Mouse (Mus musculus): ENCODE measurements around the gene Dnaja2. TPM values are rescaled to one million over a fixed set of nuclear protein-coding genes. Genes with fewer than 3 reads are reported as not detected.

Dnaja2 gene
- total RNA-seq, 4 experiments from 2014 or later = 185 to 251 (median 205) TPM

DNA sequence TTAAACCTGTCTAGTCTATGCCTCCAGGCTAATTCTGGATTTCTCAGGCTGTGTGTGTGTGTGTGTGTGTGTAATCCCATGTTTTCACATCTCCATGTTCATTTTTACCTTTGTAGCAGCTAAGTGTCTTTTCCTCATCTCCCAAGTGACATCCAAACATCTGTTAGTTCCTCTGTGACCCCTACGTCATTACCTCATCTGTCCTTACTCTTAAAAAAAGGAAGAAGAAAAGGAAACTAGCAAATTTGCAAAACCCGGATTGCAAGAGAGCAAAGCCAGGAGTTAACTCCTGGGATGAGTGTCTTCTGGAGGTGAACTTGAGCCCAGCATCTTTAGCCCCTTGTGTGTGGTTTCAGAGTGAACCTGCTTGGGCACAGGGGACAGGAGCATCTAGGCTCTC lies 52.8 kb downstream of the Dnaja2 start:
- no peak for DNase-seq (ENCODE audit: low spot score in 2 of 2)

DNA sequence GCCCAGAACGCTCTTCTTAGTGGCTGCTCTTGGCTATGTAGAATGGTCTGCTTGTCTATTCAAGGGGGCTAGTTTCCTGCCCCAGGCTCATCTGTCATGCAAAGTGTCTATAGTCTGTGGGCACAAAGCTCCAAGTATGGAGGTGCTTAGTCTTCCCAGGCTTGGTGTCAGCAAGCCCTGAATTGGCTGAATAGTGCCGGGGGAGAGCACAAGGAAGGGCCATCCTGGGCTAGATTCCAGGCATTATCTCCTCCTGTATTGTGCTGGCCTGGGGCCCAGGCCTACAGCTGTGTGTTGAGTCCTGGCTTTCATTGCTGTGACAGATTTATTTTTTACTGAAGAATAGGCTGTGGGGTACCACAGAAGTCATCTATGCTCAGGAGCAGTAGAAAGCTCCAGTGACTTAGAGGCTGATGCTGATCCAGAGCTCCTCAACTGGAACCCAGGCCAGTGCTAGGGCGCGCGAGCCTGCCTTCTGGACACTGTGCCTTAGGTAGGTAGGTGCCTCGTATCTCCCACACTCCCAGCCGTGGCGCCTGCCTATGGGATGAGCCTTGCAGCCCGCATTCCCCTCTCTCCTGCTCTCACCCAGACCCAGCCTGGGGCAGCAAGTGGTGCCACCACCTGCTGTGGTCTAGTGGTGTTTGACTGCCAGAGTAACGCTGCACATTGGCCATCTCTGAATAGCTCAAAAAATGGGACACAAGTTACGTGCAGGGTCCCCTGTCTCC lies 54.0 kb downstream of the Dnaja2 start:
- no peak for DNase-seq (ENCODE audit: low spot score in 2 of 2)

DNA sequence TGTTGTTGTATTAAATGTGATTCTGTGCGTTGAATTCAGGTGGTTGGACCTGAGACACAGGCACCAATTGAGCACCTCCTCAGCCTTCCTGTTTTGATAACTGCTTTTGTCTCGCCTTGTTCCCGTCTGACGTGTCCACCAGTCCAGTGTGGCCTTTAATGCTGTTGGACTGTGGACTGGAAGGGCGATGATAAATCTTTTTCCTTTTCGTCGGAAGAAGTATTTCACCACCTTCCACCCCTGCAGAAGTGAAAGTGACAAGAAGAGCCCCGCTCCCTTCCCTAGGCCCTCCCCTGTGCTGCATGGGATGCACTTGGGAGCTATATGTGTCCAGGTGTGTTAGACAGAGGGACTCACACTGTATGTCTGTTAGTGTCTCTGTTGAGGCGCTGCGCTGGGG lies 54.7 kb downstream of the Dnaja2 start:
- no peak for DNase-seq (ENCODE audit: low spot score in 2 of 2)

DNA sequence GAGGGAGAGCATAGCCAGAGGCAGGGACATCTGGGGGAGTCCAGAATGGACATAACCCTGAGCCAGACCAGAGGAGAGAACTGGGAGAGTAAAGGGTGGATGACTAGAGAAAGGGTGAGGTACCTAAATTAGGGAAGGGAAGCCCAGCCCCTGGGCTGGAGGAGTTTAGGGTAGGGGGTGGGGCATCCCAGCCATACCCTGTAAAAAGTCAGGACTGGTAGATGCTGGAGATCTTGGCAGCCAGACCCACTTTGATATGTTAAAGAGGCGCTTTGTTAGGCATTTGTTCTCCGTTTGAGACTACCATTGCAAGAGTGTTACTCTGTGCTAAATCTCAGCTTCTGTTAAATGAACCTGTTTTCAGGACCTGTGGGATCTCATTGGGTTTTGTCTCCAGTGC lies 56.6 kb downstream of the Dnaja2 start:
- no peak for DNase-seq (ENCODE audit: low spot score in 2 of 2)

DNA sequence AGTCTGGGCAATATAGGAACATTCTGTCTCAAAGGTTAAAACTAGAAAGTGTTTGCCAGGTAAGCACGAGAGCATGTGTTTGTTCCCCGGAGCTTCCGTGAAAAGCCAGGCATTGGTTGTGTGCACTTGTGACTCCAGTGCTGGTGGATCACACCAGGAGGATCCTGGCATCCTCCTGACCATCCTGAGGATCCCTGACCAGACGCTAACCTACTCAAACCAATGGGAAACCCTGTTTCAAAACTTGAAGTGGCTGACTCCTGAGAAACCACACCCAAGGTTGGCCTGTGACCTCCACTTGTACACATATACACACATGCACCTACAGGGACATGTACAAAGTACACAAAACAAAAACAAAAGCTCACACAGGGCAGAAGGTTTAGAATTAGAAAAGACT lies 58.4 kb downstream of the Dnaja2 start:
- no peak for DNase-seq (ENCODE audit: low spot score in 2 of 2)

DNA sequence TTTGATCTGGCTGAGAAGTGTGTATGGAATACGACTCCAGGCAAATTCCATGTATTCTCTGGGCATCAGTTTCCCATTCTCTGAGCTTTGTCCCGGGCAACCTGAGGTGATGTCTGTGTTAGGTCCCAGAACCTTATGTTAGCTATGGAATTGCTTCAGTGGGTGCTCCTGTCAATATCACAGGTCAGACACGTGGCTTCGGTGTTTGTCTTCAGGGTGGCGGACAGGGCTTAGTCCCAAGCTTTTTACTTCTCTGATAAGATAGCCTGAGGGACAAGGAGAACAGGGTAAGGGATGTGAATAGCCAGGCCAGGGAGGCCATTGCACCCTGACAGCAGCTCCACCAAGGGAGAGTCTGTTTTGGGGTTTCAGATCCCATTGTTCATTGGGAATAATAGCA lies 59.0 kb downstream of the Dnaja2 start:
- DNase-seq (ENCODE audit: low spot score in 2 of 2) = no peak

DNA sequence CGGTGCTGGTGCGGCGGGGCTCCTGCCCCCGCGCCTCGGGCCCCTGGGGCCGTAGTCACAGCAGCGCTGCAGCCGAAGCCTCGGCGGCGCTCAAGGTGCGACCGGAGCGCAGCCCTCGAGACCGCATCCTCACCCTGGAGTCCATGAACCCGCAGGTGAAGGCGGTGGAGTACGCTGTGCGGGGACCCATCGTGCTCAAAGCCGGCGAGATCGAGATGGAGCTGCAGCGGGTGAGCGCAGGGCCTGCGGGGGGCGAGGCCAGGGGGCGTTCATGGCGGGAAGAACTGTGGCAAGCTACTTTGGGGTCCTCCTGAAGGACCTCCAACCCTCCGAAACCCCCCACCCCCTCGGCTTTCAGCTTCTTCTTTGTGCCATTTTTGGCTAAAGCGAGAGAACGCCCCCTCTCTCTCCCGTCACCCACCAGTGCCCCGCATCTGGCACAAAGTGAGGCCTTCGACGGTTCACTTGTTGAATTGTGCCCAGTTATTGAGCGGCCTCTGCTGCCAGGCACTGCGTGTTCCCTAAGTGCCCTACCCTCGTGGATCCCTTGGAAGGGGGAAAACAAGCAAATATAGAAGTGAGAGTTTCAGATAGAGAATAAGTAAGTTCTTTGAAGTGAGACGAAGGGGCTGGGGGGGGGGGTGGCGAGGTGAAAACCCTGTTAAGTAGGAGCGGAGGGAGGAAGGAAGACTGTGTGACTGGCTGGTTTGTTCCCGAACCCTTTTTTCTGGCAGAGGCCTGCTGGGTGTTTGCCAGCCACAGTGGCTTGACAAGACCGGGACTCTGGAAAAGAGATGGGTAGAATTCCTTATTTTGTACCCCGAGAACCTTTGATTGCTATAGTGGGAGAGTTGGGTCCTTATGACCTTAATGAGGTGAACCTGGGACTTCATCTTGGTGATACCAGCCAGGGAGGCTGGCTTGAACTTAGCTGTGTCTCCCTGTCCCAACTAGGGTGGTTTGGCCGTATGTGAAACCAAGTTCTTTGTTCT lies 61.9 kb downstream of the Dnaja2 start:
- DNase-seq (ENCODE audit: low spot score in 2 of 2) = no peak

DNA sequence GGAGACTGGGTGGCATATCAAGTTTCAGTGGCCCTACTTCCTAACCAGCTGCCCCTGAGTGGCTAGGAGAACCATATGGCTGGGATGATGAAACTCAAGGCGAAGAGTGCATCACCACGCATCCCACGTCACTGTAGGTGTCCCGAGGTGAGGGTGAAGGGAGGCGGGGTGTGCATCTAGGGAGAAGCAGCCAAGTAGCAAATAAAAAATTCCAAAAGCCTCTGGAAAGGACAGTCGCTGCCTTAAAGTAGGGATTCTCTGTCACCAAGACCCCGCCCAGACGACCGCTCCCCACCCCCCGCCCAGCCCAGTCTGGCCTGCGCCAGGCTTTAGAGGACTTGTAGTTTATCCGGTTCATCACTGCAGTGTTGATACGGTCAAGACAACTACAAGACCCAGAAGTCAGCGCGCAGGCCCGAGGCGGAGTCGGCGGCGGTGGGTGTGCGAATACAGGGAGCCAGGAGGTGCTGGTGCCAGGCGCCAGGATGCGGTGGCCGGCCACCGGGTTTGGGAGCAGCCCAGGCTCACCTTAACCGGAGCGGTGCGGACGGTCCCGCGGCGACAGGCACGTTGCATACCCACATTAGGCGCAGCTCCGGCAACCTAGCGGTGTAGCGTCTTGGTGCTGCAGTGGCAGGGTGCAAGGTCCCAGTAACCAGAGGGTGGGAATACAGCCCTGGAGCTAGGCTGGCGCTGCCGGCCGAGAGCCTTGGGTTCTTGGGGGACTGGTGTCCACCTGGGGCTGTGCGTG lies 62.8 kb downstream of the Dnaja2 start, which contains the start of gene Gpt2:
Gene Gpt2, plus strand, starts transcription at position 452 of the 751 bp plus-strand sequence.
- DNase-seq (ENCODE audit: low spot score in 2 of 2) = peak; percentile 87 to 92

DNA sequence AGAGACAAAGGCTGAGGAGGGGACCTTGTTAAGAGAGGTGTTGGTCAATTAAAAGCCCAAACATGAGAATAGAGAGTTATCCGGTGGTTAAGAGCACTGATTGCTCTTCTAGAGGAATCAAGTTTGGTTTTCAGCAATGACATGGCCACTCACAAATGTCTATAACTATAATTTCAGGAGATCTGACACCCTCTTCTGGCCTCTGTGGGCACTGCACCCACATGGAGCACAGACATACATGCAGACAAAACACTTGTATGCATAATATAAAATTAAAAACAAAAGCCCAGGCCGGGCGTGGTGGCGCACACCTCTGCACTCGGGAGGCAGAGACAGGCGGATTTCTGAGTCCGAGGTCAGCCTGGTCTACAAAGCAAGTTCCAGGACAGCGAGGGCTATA lies 65.6 kb downstream of the Dnaja2 start:
- no peak for DNase-seq (ENCODE audit: low spot score in 2 of 2)

DNA sequence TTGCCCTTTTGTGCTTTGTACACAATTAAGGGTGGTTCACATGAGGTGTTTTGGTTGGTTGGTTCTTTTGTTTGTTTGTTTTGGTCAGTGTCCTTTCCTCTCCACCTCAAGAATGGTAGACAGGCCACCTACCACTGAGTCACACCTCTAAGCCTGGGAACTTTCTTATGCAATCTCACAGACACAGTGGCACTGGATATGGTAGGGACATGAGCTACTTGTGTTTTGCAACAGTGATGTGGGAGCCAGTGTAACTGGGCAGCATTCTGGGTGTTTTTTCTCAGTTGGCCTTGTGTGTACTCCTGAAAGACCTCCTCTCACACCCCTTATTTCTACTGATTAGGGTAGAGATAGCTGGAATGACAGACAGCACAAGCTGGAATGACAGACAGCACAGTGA lies 66.5 kb downstream of the Dnaja2 start:
- no peak for DNase-seq (ENCODE audit: low spot score in 2 of 2)

DNA sequence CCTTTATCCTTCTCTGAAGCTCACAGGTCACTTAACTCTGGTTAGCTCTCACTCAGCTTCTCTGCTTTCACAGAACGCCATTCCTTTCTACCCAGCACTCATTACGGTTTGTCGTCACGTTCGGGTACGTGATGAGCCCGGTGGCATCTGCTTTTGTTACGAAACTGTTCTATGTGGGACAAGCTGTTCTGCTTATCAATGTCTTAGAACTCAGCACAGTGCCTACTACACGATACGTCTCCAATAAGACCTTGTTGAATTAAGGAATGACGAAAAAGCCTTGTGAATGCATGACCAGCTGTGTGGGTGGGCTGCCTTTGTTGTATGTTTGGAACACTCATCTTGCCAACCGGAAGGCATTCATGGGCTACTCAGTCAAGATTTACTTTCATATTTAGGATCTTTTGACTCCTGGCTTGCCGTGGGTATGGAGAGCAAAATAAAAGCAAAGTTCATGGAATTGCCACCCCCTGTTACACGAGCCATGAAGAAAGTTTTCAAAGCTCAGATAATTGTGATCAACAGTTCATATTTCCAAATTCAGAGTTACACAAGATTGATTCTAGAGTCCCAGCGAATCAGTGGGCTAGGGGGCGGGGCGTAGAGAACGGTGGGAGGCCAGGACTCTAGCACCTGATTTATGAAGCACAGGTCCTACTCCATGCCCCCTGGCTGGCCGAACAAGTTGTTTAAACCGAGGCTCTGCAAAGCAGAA lies 67.1 kb downstream of the Dnaja2 start:
- DNase-seq (ENCODE audit: low spot score in 2 of 2) = no peak

Other genes starting within 250 kb of the Dnaja2 start
- gene Mylk3, start 169.0 kb downstream of the Dnaja2 start, total RNA-seq (2022) = 1 to 10 TPM in 3 of 4 experiments, under 1 TPM in 1; 0.47 to 2.0 (median 1.5) TPM
- 10 to 100 TPM in 2 of 4 experiments, 1 to 10 TPM in 2; 9.1 to 12.6 (median 10.2) TPM for gene 4921524J17Rik, start 122.5 kb downstream of the Dnaja2 start, total RNA-seq (2022)
- gene Gpt2, start 62.8 kb downstream of the Dnaja2 start, total RNA-seq (2022) = 100 to 1,000 TPM; 252 to 313 (median 291) TPM
- gene Neto2, start 145.6 kb upstream of the Dnaja2 start, total RNA-seq (2022) = 1 to 10 TPM; 2.7 to 7.3 (median 4.1) TPM